Mouse (Mus musculus) liver, embryonic 11.5 days (tissue): ENCODE results near the gene Arpp19. TPM values are rescaled to one million over a fixed set of nuclear protein-coding genes. Genes with fewer than 3 reads are reported as not detected.

ENCODE experiments used
- ATAC-seq: fragments of 200-750 bp; cut with Nextera tagmentation; replicated peaks from 2 replicates; pipeline ENCODE4 v1.8.0; 2017; ENCODE audit warnings: moderate number of reproducible peaks, mild to moderate bottlenecking, moderate TSS enrichment, moderate library complexity; ENCODE audit not compliant: low FRiP score
- DNase-seq: peaks from one replicate; pipeline ENCODE4 v3.0.0-alpha.2; 2017; ENCODE audit warnings: low spot score
- H3K27ac ChIP-seq: fragments of 300-500 bp; sonication (generic); 2 replicates; pipeline ENCODE4 v1.5.1; 2014; ENCODE audit warnings: mild to moderate bottlenecking, low read depth, low read length, control low read depth
- H3K27me3 ChIP-seq: fragments of 300-500 bp; sonication (generic); replicated peaks from 2 replicates; pipeline ENCODE4 v1.6.1; 2014; ENCODE audit warnings: low read length, mixed read lengths; ENCODE audit not compliant: control insufficient read depth, insufficient read depth
- H3K36me3 ChIP-seq: fragments of 300-500 bp; sonication (generic); 2 replicates; pipeline ENCODE4 v1.6.1; 2014; ENCODE audit warnings: mild to moderate bottlenecking, low read length, moderate library complexity, mixed read lengths; ENCODE audit not compliant: control insufficient read depth, insufficient read depth
- H3K4me1 ChIP-seq: fragments of 300-500 bp; sonication (generic); replicated peaks from 2 replicates; pipeline ENCODE4 v1.6.1; 2014; ENCODE audit warnings: low read length, mixed read lengths; ENCODE audit not compliant: control insufficient read depth, insufficient read depth
- H3K4me2 ChIP-seq: fragments of 300-500 bp; sonication (generic); 2 replicates; pipeline ENCODE4 v1.6.1; 2014; ENCODE audit warnings: mild to moderate bottlenecking, control low read depth, moderate library complexity
- H3K4me3 ChIP-seq: fragments of 300-500 bp; sonication (generic); 2 replicates; pipeline ENCODE4 v1.5.1; 2014; ENCODE audit warnings: low read depth, low read length, control low read depth
- H3K9ac ChIP-seq: fragments of 300-500 bp; sonication (generic); 2 replicates; pipeline ENCODE4 v1.6.1; 2014; ENCODE audit warnings: low read depth, low read length, control low read depth
- H3K9me3 ChIP-seq: fragments of 300-500 bp; sonication (generic); 2 replicates; pipeline ENCODE4 v1.6.1; 2016; ENCODE audit warnings: low read length, inconsistent platforms, mixed read lengths; ENCODE audit not compliant: control insufficient read depth
- whole genome bisulfite sequencing: fragments of 180-500 bp; shearing (Covaris S2); extraction: QIAGEN DNeasy Blood & Tissue Kit; methylation state at CpG from one replicate; pipeline ENCODE4 v1.1.7; 2014; 5-methylcytosine and 5-hydroxymethylcytosine counted together
- polyA plus RNA-seq: library from polyadenylated mRNA; unstranded; fragments of >200 nt; fragmentation: Nextera tagmentation; extraction: Ambion mirVana; gene quantifications from 2 replicates; pipeline ENCODE4 v1.2.1, GENCODE M21; 2014

Arpp19 gene
- polyA plus RNA-seq, 1 experiment from 2014 or later = 335 TPM

DNA sequence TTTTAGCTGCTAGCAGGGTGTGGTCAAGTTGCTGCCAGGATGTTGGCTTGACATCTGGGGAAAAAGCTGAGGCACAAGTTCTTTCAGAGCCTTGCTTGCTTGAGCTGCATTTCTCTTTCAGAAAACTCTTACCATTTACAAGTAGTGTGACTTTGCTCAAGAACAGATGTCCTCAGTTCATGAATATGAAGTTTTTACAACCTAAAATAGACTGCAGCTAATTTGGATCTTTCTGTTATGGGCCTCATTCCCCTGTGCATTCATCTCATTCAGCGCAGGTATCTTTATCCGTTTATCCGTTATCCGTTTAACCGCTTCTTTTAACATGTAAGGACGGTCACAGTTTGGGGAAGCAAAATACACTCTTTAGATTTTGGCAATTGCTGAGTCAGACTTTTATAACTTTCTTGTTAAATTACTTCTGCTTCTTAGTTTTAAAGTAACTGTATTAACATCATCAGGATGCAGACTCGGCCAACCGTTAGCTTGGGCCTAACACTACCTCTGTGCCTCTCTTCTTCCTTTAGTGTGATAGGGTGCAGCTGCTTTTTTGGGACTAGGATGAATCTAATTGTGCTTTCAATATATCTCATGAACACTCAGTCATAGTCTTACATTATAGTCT, 62.9 kb downstream of the Arpp19 start:
- no peaks in the 10 kb centered on the region for H3K27me3 ChIP-seq
- no peaks in the 10 kb centered on the region for H3K9me3 ChIP-seq
- no peak overlapping the region for H3K9ac ChIP-seq
- 91% methylated on average over 8 of the region's 8 CpGs for WGBS
- no peak overlapping the region for H3K4me3 ChIP-seq
- ATAC-seq = no peak
- no peak overlapping the region for H3K4me2 ChIP-seq
- DNase-seq = no peak
- no peaks in the 10 kb centered on the region for H3K4me1 ChIP-seq
- H3K36me3 ChIP-seq = no peaks in the 10 kb centered on the region
- H3K27ac ChIP-seq = no peak overlapping the region

GRCm38 (mm10) chr9:75102131-75102530, 64.7 kb downstream of the Arpp19 start:
- no peaks in the 10 kb centered on the region for H3K27me3 ChIP-seq
- H3K9ac ChIP-seq = no peak overlapping the region
- ATAC-seq (no peak), DNase-seq (no peak)
- no peaks in the 10 kb centered on the region for H3K36me3 ChIP-seq
- no peak overlapping the region for H3K4me2 ChIP-seq
- no peak overlapping the region for H3K4me3 ChIP-seq
- H3K9me3 ChIP-seq = no peaks in the 10 kb centered on the region
- H3K27ac ChIP-seq = no peak overlapping the region
- H3K4me1 ChIP-seq = no peaks in the 10 kb centered on the region

Other genes starting within 250 kb of the Arpp19 start
- 3.4 and 4.1 TPM in 2 replicates for gene Onecut1, start 175.7 kb upstream of the Arpp19 start, polyA plus RNA-seq
- gene Fam214a, start 84.7 kb upstream of the Arpp19 start, polyA plus RNA-seq = 3.3 and 3.7 TPM in 2 replicates
- 7.0 and 7.5 TPM in 2 replicates for gene Myo5a, start 33.4 kb downstream of the Arpp19 start, polyA plus RNA-seq
- gene Myo5c, start 194.4 kb downstream of the Arpp19 start, polyA plus RNA-seq = 0.85 and 1.1 TPM in 2 replicates